Mouse (Mus musculus): ENCODE measurements around the gene Sptb.

DNA sequence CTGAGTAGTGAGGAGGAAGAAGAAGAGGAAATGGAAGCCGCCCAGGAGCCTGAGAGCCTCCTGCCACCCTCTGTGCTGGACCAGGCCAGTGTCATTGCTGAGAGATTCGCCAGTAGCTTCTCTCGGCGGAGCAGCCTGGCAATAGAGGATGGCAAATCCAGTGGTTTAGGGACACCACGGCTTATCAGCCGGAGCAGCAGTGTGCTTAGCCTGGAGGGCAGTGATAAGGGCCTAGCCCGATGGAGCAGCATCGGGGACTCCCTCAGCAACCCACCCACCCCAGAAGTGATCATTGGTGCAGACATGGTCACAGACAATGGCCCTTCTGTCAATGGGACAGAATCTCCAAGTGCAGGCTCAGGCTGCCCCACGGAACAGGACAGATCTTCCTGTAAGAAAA, 134.3 kb downstream of the Sptb start:
- TF ChIP-seq POLR2A (IDR thresholded peaks at IDR 0.05; ENCODE audit: borderline replicate concordance, low read depth, low read length) (no peak), CTCF (IDR thresholded peaks at IDR 0.05; ENCODE audit: low read depth, low read length) (no peak)
